Mouse (Mus musculus): ENCODE results near the gene Cyp4x1.

DNA sequence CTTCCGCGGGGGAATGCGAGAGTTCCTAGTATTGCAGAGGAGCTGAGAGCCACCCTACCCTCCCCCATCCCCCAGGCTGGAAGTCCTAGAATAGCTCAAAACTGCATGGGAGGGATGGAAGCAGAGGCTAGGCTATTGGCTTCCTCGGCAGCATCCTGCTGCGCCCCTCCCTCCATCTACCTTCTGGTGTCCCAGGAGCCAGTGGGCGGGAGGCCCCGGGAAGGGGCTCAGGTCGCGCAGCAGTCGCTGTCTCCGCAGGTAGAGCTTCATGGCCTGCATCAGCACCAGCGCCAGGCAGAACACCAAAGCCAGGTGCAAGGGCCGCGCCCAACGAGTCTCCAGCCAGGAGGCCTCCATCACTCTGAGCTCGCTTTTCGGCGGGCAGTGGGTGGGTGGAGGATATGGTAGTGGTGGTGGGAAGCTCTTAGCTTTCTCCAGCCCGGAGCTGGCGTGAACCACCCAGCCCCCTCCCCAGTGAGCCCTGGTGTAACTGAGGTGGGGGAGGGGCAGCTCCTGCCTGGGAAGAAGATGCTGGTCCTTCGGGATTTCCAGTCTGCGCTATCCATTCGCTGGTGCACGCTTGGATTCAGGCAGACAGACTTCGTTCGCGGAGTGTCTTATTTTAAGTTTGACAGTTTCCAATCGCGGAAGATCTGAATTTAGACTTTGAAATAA is at the start of gene Cyp4x1:
- TF ChIP-seq CTCF (IDR thresholded peaks at IDR 0.05; ENCODE audit: borderline replicate concordance, insufficient read depth, low read length) (no peak), POLR2A (IDR thresholded peaks at IDR 0.05; ENCODE audit: low read depth, low read length) (no peak)
